Mouse (Mus musculus): ENCODE data around the gene Cbfa2t2.

Gene Cbfa2t2

DNA sequence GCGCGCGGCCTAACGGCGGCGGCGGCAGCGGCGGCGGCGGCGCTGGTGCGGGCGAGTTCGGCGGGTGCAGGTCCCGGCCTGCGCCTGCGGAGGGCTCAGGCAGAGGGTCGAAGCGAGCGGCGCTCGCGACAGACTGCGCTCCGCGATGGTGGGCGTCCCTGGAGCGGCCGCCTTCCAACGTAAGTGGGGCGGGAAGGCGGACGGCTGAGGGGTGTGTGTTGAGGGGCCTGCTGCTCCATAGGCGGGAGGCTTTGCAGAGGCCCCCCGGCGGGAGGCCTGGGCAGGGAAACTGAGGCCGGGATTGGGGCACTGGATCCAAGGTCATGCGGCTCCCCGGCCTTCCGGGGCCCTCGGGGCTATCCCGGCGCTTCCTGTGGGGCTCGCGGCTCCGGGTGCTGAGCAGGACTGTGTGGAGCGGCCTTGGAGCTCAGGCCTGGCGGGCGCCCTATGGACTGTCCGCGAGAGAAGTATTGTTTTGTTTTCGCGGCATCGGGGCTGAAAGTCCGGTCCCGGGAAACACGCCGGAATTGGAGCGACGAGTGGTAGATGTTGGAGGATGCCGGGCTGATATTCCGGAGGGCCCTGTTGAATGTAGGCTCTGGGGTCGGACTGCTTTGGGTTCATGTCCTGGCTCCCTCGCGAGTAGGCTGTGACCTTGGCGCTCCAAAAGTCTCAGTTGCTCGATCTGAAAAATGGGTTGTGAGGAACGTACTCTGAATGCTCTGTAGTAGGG, at the start of gene Cbfa2t2:
Gene Cbfa2t2 (plus strand): TSS at position 24 of the 733 bp plus-strand sequence.
- in situ Hi-C loops (cut with MboI): no loop called here

DNA sequence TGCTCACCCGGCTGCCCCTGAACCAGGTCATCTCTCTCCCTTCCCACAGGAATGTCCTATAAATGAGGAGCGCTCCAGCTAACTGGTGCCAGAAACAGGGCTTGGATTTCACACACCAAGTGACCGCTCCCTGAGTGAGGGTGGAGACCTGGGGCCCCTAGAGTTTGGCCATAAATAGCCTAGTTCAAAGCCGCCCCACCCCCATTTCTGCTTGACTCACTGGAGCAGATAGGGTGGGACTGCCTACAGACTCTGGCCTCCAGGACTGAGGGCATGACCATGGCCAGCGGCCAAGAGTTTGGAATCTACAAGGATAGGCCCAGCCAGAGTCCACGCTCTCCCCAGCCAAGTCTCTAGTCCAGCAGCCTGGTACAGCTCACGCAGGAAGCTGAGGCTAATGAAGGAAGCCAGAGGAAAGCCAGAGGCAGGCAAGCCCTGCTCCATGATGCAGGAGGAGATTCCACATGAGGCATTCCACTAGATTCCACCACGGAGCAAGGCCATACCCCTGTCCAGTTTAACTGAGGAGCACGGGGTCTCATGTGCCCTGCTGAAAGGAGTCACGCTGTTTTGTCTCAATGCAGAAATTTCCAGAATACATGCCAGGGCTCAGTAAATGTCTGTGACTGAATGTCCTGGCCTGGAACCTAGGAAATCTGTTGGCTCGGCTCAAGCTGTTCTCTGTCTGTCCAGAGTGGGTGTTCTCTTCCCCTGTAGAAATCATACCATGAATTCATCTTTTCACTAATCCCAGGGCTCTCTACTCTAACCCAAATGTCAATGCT, 45.9 kb upstream of the Cbfa2t2 start:
- in situ Hi-C loops (cut with MboI): no loop called here

DNA sequence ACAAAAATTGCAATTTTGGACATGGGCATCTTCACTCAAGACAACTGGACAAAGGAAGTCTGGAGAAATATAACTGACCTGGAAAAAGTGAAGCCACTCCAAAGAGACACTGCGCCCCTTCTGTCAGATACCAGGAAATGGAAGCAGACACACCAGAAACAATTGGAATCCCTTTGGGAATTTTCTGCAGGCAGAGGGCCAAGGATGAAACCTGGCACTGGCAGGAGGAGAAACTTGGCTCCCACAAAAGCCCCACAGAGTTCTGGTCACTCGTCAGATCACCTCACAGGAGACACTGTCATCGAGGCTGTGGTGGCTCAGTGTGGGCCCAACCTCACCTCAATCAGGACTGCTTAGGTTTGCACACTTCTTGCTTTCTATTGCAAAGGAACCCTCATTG, 41.7 kb upstream of the Cbfa2t2 start:
- in situ Hi-C loops (cut with MboI): no loop called here

DNA sequence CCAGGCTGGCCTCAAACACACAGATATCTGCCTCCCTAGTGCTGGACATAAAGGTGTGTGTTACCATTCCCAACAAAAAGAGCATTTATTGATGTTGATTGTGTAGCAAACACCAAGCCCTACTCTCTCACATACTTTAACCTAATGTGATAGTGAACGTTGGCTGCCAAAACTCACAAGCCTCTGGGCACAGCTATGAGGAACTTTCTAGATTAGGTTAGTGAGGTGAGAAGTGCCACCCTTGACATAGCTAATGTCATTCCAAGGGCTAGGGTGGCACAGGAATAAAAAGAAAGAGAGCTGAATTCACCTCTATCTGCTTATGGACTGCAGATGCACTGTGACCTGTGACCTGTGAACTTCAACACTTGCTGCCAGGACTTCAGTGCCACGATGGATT, 39.8 kb upstream of the Cbfa2t2 start:
- in situ Hi-C loops (cut with MboI): no loop called here

DNA sequence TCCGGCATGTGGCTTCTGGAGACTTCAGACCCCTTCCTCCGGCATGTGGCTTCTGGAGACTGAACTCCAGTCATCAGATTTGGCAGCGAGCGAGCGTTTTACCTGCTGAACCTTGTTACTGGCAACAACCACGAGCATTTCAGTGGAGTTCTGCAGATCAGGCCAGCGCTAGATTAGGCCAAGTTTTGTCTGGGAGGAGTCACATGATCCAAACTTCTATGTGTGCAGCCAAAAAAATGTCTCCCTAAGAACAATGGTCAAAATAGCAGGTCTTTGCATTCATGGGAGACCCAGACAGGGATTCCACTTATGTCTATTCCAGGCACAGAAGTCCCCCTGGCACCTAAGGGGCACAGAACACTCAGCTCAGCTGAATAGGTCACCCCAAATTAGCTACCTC, 38.0 kb upstream of the Cbfa2t2 start:
- in situ Hi-C loops (cut with MboI): no loop called here

DNA sequence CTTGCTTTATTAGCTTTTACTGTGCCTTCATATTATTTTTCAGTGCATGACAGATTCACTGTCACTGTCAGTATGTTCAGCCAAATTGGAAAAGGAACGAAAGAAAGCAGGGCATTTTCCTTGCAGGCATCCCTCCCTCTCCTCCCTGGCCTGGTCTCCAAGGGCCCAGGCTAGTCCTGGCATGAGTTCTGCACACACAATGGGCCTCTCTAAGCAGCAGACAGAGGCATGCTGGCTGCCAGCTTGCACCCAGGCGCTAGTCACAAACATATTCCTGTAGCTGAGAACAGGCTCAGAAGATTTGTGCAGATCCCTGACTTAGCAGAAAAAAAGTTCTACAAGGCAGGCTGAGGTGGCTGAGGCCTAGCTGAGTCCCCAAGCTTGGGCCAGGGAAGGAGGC, 37.0 kb upstream of the Cbfa2t2 start:
- in situ Hi-C loops (cut with MboI): no loop called here

DNA sequence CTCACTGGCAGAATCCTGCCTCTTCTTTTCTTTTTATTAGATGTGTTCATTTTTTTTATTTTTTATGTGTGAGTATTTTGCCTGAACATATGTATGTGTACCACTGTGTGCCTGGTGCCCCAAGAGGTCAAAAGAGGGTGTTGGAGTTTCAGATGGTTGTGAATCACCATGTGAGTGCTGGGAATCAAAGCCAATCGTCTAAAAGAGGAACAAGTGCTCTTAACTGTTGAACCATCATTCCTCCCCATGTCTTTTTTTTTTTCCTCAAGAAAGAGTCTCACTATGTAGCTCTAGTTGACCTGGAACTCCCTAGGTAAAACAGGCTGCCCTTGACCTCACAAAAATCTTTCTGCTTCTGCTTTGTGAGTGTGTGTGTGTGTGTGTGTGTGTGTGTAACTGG, 34.3 kb upstream of the Cbfa2t2 start:
- in situ Hi-C loops (cut with MboI): no loop called here

DNA sequence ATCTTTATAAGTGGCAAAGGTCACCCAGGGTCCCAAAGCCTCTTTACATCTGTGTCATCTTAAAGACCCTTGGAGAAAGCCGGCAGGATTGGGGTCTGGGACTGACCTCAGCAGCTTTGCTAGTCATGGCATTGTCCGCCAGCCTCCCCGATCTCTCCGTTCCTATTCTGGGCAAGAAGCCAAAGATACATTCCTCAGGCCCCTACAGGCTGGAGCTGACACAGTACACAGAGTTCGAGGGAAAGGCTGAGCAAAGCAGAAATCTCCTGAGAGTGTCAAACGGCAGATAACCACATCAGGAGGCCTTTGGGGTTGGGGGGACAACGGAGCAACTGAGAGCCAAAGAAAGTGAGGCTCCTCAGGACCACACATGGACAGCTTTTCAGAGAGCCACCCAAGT, 33.5 kb upstream of the Cbfa2t2 start:
- in situ Hi-C loops (cut with MboI): no loop called here

DNA sequence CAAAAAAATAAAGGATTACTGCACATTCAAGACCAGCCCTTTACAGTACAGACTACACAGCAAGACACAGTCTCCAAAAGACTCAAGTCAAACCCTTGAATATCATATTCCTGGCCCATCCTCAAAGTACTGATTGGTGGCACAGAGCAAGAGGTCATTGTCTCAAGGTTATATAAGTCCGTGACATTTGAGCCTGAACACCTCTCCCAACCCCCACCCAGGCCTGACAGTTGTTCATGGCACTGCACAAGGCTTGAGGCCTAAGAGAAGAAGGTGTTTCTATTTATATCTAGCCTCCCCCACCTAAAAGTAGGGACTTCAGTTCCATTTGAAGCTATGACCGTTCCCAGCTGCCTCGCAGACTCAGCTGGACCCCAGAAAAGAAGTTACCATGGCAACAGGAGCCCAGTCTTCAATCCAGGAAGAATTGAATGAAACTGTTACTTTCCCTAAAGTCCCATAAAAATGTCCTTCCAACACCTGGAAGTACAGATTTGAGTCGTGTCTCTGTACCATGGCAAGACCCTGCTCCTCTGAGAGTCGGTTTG, 30.8 kb upstream of the Cbfa2t2 start:
- in situ Hi-C loops (cut with MboI): no loop called here

DNA sequence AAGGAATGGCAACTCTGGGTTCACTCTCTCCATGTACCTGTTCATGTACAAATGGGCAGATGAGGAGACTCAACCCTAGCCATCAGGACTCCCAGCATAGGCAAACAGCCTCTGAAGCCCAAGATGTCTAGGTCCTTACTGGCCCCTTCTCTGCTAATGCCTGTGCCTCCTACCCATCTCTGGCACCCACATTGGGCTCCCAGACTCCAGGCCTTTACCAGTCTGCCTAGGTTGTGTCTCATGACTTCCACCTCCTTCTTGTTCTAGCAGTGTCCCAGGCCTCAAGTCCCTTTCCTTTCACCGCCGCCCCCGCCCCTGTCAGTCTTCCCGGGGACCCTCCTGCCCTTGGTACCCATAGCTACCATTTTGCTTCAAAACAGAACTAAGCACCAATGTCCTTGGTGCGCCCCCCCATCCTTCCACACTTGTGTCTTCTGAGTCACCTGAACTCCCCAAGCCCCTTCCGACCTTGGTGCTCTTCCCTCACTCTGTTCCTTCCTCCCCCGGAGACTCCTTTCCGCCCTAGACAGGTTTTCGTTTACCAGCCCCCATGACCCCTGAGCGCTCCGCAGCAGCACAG, 29.1 kb upstream of the Cbfa2t2 start:
- in situ Hi-C loops (cut with MboI): no loop called here

DNA sequence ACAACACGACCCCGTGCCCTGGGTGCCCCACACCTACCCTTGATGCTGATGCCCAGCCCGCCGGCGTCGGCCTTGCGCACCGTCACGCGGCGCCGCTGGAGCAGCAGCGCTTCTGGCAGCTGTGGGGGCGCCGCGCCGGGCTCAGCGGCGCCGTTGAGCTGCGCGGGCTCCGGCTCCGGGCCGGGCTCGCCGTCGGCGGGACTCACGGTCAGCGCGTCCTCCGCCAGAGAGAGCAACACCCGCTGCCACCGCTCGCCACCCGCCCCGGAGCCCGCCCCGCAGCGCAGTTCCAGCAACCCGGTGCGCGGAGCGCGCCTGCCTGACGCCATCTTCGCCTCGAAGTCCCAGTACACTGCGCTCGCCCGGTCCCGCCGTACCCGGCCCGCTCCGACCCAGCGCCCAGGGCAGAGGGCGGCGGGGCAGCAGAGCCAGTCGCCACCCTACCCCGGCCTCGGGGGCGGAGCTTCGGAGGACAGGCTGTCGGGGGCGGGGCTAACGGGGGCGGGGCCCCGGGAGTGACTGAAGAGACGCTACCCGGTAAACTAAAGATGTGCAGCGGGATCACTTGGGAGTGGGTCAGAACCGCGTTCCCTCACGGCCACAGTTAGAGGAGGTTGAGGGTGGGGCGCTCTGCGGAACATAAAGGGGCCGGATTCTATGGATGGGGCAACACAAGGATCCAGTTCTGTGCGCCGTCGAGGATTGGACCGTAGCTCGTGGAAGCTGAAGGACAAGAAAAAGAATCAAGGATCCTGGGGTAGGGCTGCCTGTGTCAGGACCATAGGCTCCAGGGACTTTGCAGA, 28.4 kb upstream of the Cbfa2t2 start, which contains the start of gene Snta1:
Gene Snta1 (minus strand): TSS at position 457 of the 803 bp plus-strand sequence.
- in situ Hi-C loops (cut with MboI): no loop called here

DNA sequence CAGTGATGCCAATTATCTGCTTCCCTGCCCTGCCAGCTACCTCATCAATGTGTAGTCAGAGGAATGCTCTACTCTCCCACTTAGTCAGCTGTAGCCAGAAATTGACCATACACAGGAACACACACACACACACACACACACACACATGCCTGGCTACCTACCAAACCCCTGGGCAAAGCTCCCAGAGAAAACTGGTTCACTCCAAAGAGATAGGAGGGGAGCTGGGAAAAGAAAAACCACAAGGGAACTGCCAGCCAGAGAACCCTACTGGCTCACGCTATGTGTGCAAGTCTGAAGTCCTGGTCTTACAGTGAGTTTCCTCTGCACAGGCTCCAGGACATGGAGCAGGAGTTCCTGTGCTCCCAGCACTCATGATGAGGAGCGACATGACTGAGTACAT, 25.9 kb upstream of the Cbfa2t2 start:
- in situ Hi-C loops (cut with MboI): no loop called here

DNA sequence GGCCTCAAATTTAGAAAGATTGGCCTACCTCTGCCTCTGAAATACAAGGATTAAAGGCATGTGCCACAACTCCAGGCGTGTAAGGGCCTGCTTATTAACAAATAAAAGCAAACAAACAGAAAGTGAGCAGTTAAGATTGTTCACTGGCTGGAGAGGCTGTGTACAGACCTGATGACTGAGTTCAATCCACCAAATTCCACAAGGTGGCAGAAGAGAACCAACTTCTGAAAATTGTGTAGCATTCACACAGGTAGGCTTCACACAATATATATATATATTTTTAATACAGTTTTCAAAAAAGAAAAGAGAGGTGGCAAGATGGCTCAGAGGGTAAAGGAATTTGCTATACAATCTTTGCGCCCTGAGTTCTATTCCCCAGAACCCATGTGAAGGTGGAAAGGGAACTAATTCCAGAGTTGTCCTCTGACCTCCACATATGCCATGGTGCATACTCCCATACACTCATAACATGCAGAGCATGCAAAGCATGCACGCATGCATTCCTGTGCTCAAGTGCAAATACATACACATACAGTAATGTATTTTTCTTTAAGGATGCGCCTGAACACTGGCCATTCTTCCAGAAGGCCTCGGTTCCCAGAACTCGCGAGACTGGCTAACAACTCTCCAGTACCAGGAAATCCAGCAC, 24.1 kb upstream of the Cbfa2t2 start:
- in situ Hi-C loops (cut with MboI): no loop called here

DNA sequence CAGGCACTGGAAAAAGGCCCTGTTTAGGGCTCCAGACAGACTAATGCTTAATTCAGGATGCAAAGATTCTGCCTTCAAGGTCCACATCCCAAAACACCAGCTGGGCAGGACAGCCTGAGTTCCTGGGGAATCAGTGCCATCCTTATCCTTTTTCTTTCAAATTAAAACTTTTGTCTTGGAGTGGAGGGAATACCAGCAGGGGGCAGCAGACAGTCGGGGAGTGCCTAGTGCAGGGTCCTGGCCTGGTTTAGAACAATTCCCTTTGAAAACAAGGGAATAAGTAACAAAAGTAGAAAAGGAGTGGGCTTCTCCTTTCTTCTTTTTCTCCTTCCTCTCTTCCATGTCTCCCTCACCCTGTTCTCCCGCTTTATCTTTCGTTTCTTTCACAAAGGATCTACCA, 19.2 kb upstream of the Cbfa2t2 start:
- in situ Hi-C loops (cut with MboI): no loop called here

DNA sequence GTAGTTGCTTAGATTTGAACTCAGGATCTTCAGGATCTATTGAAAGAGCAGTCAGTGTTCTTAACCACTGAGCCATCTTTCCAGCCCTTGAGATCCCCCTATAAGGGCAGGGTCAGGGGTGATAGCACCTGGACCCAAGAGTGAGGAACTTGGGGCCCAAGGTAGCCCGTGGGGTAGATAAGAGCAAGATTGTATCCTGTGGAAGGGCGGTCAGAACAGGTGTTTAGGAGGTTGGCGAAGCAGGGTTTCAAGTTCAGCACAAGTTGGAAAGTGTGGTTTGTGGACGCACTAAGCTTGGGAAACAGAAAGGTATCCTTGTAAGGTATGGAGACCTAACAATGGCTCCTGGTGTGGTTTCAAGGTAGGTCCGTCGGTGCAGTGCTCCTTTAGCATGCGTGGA, 18.3 kb upstream of the Cbfa2t2 start:
- in situ Hi-C loops (cut with MboI): no loop called here

DNA sequence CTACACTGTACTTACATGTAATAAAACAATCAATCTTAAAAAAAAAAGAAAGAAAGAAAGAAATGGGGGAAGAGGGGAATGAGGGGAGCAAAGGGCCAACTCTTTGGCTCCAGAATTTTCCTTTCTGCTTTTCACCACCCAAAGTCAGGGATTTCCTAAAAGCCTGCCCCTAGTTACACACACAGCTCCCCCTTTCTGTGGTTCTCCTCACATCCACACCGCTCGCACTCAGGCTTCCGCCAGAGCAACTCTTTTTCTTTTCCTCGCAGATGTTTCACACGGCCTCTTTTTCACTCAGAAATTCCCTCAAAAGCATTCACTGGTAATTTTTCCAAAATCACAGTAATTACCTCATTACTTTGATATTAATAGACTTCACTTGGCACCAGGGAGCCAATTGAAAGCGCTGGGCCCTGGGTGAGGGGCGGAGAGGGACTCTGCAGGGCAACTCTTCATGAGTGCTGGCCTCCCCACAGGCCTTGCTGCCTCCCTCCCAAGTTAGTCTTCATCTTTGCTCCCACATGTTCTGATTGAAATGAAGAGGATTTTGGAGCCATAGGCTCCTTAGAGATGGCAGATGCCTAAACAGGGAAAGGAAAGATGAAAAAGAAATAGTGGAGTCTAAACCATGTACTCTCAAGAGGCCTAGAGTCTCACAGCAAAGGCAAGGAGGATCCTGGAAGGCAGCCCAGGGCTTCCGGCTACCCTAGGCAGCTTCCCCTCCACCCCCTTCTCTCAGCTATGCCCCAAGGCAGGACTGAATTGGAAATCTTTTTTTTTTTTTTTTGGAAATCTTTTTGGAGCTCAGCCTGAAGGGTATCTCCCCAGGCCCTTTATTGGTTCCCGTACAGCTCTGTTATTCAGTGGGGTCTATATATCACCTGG, 16.4 kb upstream of the Cbfa2t2 start:
- in situ Hi-C loops (cut with MboI): no loop called here

DNA sequence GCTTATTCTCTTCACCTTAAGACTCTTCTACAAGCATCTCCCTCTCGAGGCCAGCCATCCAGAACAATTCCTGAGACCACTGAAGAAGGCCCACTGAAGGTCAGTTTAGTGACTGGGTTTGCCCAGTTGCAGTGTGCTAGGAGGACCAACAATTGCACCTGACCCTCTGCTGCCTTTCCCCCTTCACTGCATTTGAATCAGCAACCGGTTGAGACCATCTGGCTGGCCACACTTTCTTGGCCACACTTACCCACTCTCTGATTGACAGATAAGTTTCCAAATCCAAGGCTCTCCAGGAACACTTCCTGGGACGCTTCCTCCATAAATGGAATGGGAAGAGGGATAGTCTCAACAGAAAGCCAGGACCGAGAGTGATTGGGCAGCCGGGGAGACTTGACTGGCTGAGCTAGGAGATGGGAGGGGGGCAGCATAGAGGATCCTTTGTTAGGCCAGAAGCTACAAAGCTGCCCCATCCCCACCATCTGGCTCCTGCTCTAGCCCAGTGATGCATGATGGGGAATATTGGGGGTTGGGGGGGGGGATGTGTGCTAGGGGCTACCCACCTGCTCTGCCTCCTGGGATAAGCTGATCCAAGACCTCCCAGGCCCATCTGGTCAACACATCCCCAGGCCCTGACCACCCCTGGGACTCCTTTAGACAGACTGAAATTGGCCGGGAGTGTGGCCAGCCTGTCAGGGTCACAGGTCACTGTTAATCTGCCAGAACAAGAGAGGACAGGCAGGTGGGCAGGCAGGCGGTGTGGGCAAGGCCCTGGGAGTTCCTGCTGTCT, 15.1 kb upstream of the Cbfa2t2 start:
- in situ Hi-C loops (cut with MboI): no loop called here

DNA sequence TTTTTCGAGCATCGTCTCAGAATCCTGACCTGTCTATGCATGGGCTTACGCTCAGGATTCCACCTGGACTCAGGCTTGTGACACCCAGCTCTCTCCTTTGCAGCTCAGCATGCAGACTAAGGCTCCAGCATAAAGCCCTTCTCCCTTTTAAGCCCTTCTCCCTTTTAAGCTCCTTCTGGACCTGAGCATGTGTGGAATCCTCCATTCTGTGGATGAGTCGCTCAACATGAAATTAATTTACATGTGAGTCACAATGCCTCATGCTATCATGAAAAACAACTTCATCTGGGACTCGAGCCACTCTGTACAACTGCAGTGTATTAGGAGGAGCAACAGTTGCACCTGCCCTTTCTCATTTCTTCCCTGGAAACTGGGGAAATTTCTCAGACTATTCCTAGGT, 14.1 kb upstream of the Cbfa2t2 start:
- in situ Hi-C loops (cut with MboI): no loop called here

DNA sequence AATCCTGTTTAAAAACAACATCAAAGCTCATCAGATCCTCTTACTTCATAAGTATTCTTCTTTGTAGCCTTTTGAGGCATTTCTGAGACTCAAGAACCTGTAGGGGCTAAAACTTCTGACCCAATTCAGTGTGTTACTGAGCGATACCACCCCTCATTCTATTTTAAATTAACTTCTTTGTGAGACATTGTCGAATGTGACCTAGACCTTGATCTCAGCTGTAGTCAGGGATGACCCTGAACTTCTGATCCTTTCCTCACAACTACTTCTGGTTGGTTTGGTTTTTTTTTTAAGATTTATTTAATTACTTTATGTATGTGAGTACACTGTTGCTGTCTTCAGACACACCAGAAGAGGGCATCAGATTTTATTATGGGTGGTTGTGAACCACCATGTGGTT, 12.7 kb upstream of the Cbfa2t2 start:
- in situ Hi-C loops (cut with MboI): no loop called here

DNA sequence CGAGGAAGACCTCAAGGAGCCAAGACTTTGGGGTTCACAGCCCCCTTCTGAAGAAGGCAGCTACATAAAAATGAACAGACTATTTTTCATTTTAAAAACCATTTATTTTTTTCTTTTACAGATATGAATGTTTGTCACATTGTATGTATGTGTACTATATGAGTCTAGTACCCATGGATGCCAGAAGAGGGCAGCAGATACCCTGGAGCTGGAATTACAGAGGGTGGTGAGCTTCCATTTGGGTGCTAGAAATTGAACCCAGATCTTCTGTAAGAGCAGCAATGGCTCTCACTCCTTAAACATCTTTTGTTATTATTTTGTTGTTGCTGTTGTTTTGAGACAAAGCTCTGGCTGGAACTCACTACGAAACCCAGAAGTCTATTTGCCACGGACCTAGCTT, 10.8 kb upstream of the Cbfa2t2 start:
- in situ Hi-C loops (cut with MboI): no loop called here
